Mouse (Mus musculus) testis, adult 2 months (tissue): Measurements from ENCODE around the gene Crx.

ENCODE experiments used
- CTCF ChIP-seq: fragments of 200-500 bp; IDR thresholded peaks from 2 replicates; pipeline ENCODE4 v1.5.1; 2012; ENCODE audit warnings: low read depth, mild to moderate bottlenecking, inconsistent platforms, low read length, moderate library complexity; ENCODE audit not compliant: control insufficient read depth, insufficient read depth, insufficient replicate concordance
- POLR2A ChIP-seq: fragments of 200-500 bp; IDR thresholded peaks from 2 replicates; pipeline ENCODE4 v1.6.1; 2012; ENCODE audit warnings: low read depth, mild to moderate bottlenecking, inconsistent platforms, low read length, moderate library complexity; ENCODE audit not compliant: control insufficient read depth

DNA sequence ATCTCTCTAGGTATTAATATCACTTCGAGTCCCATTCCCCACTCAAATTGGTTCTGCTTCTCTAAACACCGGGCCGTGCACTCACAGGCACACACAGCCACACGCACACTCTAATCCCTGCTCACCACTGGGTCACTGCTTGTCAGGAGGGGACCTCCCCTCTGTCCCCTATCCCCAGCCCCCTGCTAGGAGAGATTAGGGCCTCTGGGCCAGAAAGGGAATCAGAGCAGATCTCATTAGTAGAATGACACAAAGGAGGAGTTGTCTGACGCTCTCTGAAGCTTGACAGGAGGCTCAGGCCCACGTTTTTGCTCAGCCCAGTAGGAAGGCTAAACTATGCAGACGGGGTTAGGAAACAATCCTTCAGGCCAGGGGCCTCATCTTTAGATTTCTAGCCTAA, 1.6 kb upstream of the Crx start:
- TF ChIP-seq POLR2A (no peak), CTCF (no peak)
